9 mouse cellular contexts compared by ENCODE assay signal in genomic region chr5:138084507-138084906, GRCm38 (mm10). TPM values are rescaled to one million over a fixed set of nuclear protein-coding genes. Genes with fewer than 3 reads are reported as not detected.
DNase-seq lines count a peak whose midpoint lies in the region; ATAC-seq and TF ChIP-seq lines count a peak whose summit lies in the region.
"Had no signal": no experiment of that assay in that cellular context is flagged by ENCODE, and none has a peak within 500 bp of the region (broad histone marks: within the 10 kb centered on the region; RNA-seq: fewer than 3 reads in every experiment).

No protein-coding gene starts in this region.

- no peak for ATAC-seq in heart, embryonic 12.5 days (ENCODE audit: insufficient number of reproducible peaks, low FRiP score)
- ATAC-seq in megakaryocyte progenitor cell, adult 5-6 weeks (replicated peaks; ENCODE audit: poor library complexity), result peak; percentile 71

- peak overlapping the region; percentile 97; the same call in 1 of the 2 replicates for H3K4me3 ChIP-seq in heart, embryonic 12.5 days
- peak overlapping the region; percentile 92 for H3K4me3 ChIP-seq in hindbrain, embryonic 10.5 days
- H3K4me3 ChIP-seq in thymus, adult 2 months (ENCODE audit: control insufficient read depth, insufficient read depth, low read length), result no peak overlapping the region

- TF ChIP-seq POLR2A in thymus, adult 2 months (IDR thresholded peaks at IDR 0.05; ENCODE audit: control insufficient read depth, extremely low read depth, insufficient read depth, low read length, poor library complexity), result no peak

- H3K9me3 ChIP-seq in heart, embryonic 12.5 days (replicated peaks), result no peaks in the 10 kb centered on the region
- no peaks in the 10 kb centered on the region for H3K9me3 ChIP-seq in hindbrain, embryonic 10.5 days

- WGBS in heart, embryonic 12.5 days, result 41% methylated on average over 2 of the region's 2 CpGs
- 75% methylated on average over 2 of the region's 2 CpGs for WGBS in hindbrain, embryonic 10.5 days
- 66% methylated on average over 2 of the region's 2 CpGs for WGBS in thymus, adult 2 months

- H3K36me3 ChIP-seq in heart, embryonic 12.5 days, result peaks cover 12% of the 10 kb centered on the region
- H3K36me3 ChIP-seq in hindbrain, embryonic 10.5 days, result peaks cover 27% of the 10 kb centered on the region
- H3K36me3 ChIP-seq in thymus, adult 2 months (ENCODE audit: control insufficient read depth, insufficient read depth, low read length), result no peaks in the 10 kb centered on the region

- H3K9ac ChIP-seq in heart, embryonic 12.5 days, result peak overlapping the region; percentile 100; the same call in 1 of the 2 replicates

- H3K4me1 ChIP-seq in heart, embryonic 12.5 days (replicated peaks), result peaks cover 3% of the 10 kb centered on the region; the same call in 1 of the 2 replicates
- peaks cover 14% of the 10 kb centered on the region for H3K4me1 ChIP-seq in hindbrain, embryonic 10.5 days (replicated peaks)
- H3K4me1 ChIP-seq in thymus, adult 2 months (replicated peaks; ENCODE audit: control insufficient read depth, insufficient read depth, low read length), result no peaks in the 10 kb centered on the region

- no peak for DNase-seq in heart, postnatal 4 days
- peak; percentile 2 for DNase-seq in MEL-GATA-1-ER (ENCODE audit: extremely low read depth, low read depth)
- DNase-seq in hindbrain, embryonic 10.5 days (ENCODE audit: low spot score), result no peak
- DNase-seq in yolk sac, embryonic 10.5 days (ENCODE audit: low spot score), result no peak
- no peak for DNase-seq in gastrocnemius, postnatal 25 days
- no peak for DNase-seq in thymus, adult 2 months

- peak overlapping the region; percentile 57 for H3K4me2 ChIP-seq in heart, embryonic 12.5 days

- no peaks in the 10 kb centered on the region for H3K27me3 ChIP-seq in heart, embryonic 12.5 days (replicated peaks)
- H3K27me3 ChIP-seq in hindbrain, embryonic 10.5 days (ENCODE audit: insufficient read depth, poor library complexity, severe bottlenecking), result no peaks in the 10 kb centered on the region
- no peaks in the 10 kb centered on the region for H3K27me3 ChIP-seq in thymus, adult 2 months (ENCODE audit: control insufficient read depth, insufficient read depth, low read length)

- H3K27ac ChIP-seq in heart, embryonic 12.5 days (ENCODE audit: poor library complexity, severe bottlenecking), result no peak overlapping the region
- H3K27ac ChIP-seq in hindbrain, embryonic 10.5 days, result peak overlapping the region; percentile 99
- H3K27ac ChIP-seq in thymus, adult 2 months (ENCODE audit: control insufficient read depth, insufficient read depth, low read length), result no peak overlapping the region

- TF ChIP-seq CTCF in thymus, adult 2 months (IDR thresholded peaks at IDR 0.05; ENCODE audit: borderline replicate concordance, control insufficient read depth, extremely low read depth, insufficient read depth, low read length, poor library complexity), result no peak

RNA-seq across cellular contexts. Expression of gene Zkscan1, which starts 0.4 kb away (rescaled TPM):
- polyA plus RNA-seq in heart, embryonic 12.5 days (2016; fragmentation: Nextera tagmentation; extraction: Ambion mirVana), result 15.7 and 15.9 TPM in 2 replicates
- total RNA-seq in heart, postnatal 4 days (2021), result 10 to 100 TPM; 22.6 to 25.0 TPM
- 24.5 and 26.3 TPM in 2 replicates for polyA plus RNA-seq in hindbrain, embryonic 10.5 days (2016; fragmentation: Nextera tagmentation; extraction: Ambion mirVana)
- total RNA-seq in megakaryocyte progenitor cell, adult 5-6 weeks (2015), result 26.0 and 30.1 TPM in 2 replicates
- total RNA-seq in megakaryocyte progenitor cell, adult 5-6 weeks (2017), result 19.9 and 25.2 TPM in 2 replicates
- total RNA-seq in gastrocnemius, postnatal 25 days (2021), result 1 to 10 TPM; 8.4 to 9.1 TPM
- 5.1 and 5.9 TPM in 2 replicates for polyA plus RNA-seq in thymus, adult 2 months (2012; rRNA removed)

RNA-seq across cellular contexts. Expression of gene Smok3c, which starts 31.5 kb away (rescaled TPM):
- polyA plus RNA-seq in heart, embryonic 12.5 days (2016; fragmentation: Nextera tagmentation; extraction: Ambion mirVana), result not detected in 2 replicates
- not detected for total RNA-seq in heart, postnatal 4 days (2021)
- not detected in 2 replicates for polyA plus RNA-seq in hindbrain, embryonic 10.5 days (2016; fragmentation: Nextera tagmentation; extraction: Ambion mirVana)
- total RNA-seq in megakaryocyte progenitor cell, adult 5-6 weeks (2015), result not detected in 2 replicates
- total RNA-seq in megakaryocyte progenitor cell, adult 5-6 weeks (2017), result not detected in 2 replicates
- not detected for total RNA-seq in gastrocnemius, postnatal 25 days (2021)
- polyA plus RNA-seq in thymus, adult 2 months (2012; rRNA removed), result not detected in 2 replicates
- total RNA-seq: hematopoietic stem cell, adult 5-6 weeks had no signal

RNA-seq across cellular contexts. Expression of gene Zscan21, which starts 32.2 kb away (rescaled TPM):
- polyA plus RNA-seq in heart, embryonic 12.5 days (2016; fragmentation: Nextera tagmentation; extraction: Ambion mirVana), result 37.6 and 38.1 TPM in 2 replicates
- total RNA-seq in heart, postnatal 4 days (2021), result 10 to 100 TPM; 20.8 to 22.7 TPM
- 105 and 109 TPM in 2 replicates for polyA plus RNA-seq in hindbrain, embryonic 10.5 days (2016; fragmentation: Nextera tagmentation; extraction: Ambion mirVana)
- 13.9 and 14.0 TPM in 2 replicates for total RNA-seq in megakaryocyte progenitor cell, adult 5-6 weeks (2015)
- total RNA-seq in megakaryocyte progenitor cell, adult 5-6 weeks (2017), result 11.8 and 12.5 TPM in 2 replicates
- total RNA-seq in gastrocnemius, postnatal 25 days (2021), result 10 to 100 TPM; 11.0 to 11.9 TPM
- 11.1 and 13.0 TPM in 2 replicates for polyA plus RNA-seq in thymus, adult 2 months (2012; rRNA removed)
